Mouse (Mus musculus): ENCODE data around the gene Mis18a.

DNA sequence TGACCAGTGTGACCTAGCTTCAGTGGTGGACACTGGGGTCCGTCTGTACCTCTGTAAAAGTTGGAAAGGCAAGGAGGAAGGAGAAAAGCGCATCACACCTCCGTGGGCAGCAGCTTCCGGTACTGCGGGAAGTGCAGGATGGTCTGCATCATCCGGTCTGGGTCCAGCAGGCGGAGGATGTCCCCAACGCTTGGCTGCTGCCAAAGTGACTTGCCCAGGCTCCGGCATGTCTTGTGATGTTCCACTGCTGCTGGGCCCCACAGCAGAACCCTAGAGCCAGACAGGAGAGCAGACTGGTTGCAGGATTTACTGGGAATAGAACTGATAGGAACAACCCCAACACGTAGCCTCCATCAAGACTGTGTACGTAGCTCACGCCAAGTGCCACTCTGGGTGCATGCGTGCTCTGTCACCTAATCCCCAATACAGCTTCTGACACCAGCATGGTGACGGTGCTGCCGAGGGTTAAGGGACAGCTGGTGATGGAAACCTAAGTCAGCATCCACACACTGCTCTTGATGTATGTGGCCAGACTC, 39.8 kb upstream of the Mis18a start:
- no peak for TF ChIP-seq CTCF (IDR thresholded peaks at IDR 0.05; ENCODE audit: control insufficient read depth, insufficient read depth, insufficient read length)
- no peak for TF ChIP-seq MAX (IDR thresholded peaks at IDR 0.05)
- TF ChIP-seq MYOG (IDR thresholded peaks at IDR 0.05; ENCODE audit: control insufficient read depth, extremely low read depth, insufficient read length): no peak
- TF ChIP-seq USF1 (IDR thresholded peaks at IDR 0.05; ENCODE audit: low read depth): no peak
- TF ChIP-seq MYOD1 (IDR thresholded peaks at IDR 0.05; ENCODE audit: control insufficient read depth, insufficient read length, low read depth): no peak
- no peak for TF ChIP-seq FOSL1 (IDR thresholded peaks at IDR 0.05; ENCODE audit: insufficient read depth, low read length, poor library complexity, severe bottlenecking)
- no peak for TF ChIP-seq CEBPB (IDR thresholded peaks at IDR 0.05; ENCODE audit: low read depth)
